Mouse (Mus musculus) ZHBTc4 (cell line): ENCODE data around the gene Gm49405.

ENCODE experiments used
- DNase-seq: peaks from one replicate; pipeline ENCODE4 v3.0.0-alpha.2; 2011; ENCODE audit warnings: low read depth, low spot score

Gm49405 gene

GRCm38 (mm10) chr19:3986334-3986733, 14.1 kb upstream of the Gm49405 start, which contains the start of gene Acy3:
Acy3 (plus strand) TSS chr19:3986570.
- DNase-seq, result peak; percentile 91

- DNase-seq, result peak; percentile 38
These were observed 12.4 kb upstream of the Gm49405 start for GRCm38 (mm10) chr19:3988066-3988465.

- peak; percentile 79 for DNase-seq
These were observed 11.7 kb upstream of the Gm49405 start for GRCm38 (mm10) chr19:3988750-3989149.

- no peak for DNase-seq
These were observed 9.6 kb upstream of the Gm49405 start for GRCm38 (mm10) chr19:3990804-3991203.

- DNase-seq, result no peak
These were observed 8.9 kb upstream of the Gm49405 start for GRCm38 (mm10) chr19:3991562-3991961.

GRCm38 (mm10) chr19:3991966-3992365, 8.5 kb upstream of the Gm49405 start:
- no peak for DNase-seq

GRCm38 (mm10) chr19:3992416-3992815, 8.0 kb upstream of the Gm49405 start, which contains the start of gene Tbx10:
Tbx10 (plus strand) TSS chr19:3992752.
- DNase-seq, result no peak

- no peak for DNase-seq
These were observed 5.5 kb upstream of the Gm49405 start for GRCm38 (mm10) chr19:3994932-3995331.

- DNase-seq, result no peak
These were observed 4.9 kb upstream of the Gm49405 start for GRCm38 (mm10) chr19:3995505-3995904.

- no peak for DNase-seq
These were observed 4.3 kb upstream of the Gm49405 start for GRCm38 (mm10) chr19:3996106-3996505.

- no peak for DNase-seq
These were observed 3.7 kb upstream of the Gm49405 start for GRCm38 (mm10) chr19:3996747-3997146.

GRCm38 (mm10) chr19:3997231-3997630, 3.2 kb upstream of the Gm49405 start:
- DNase-seq, result no peak

- DNase-seq, result no peak
These were observed 2.1 kb upstream of the Gm49405 start for GRCm38 (mm10) chr19:3998335-3998734.

- no peak for DNase-seq
These were observed 1.2 kb upstream of the Gm49405 start for GRCm38 (mm10) chr19:3999121-3999730.

- no peak for DNase-seq
These were observed 611 bp downstream of the Gm49405 start for GRCm38 (mm10) chr19:4000949-4001525.

- no peak for DNase-seq
These were observed 1.3 kb downstream of the Gm49405 start for GRCm38 (mm10) chr19:4001752-4002151.

GRCm38 (mm10) chr19:4003112-4003511, 2.7 kb downstream of the Gm49405 start, which contains the start of gene Doc2g:
Doc2g (plus strand) TSS chr19:4003313.
- DNase-seq, result no peak

- no peak for DNase-seq
These were observed 3.2 kb downstream of the Gm49405 start for GRCm38 (mm10) chr19:4003641-4004040.

GRCm38 (mm10) chr19:4004331-4004730, 3.9 kb downstream of the Gm49405 start:
- DNase-seq, result no peak

GRCm38 (mm10) chr19:4005091-4005490, 4.7 kb downstream of the Gm49405 start:
- no peak for DNase-seq

- DNase-seq, result no peak
These were observed 5.5 kb downstream of the Gm49405 start for GRCm38 (mm10) chr19:4005971-4006370.

GRCm38 (mm10) chr19:4011086-4011485, 10.7 kb downstream of the Gm49405 start:
- no peak for DNase-seq

GRCm38 (mm10) chr19:4012432-4013022, 12.1 kb downstream of the Gm49405 start, which contains the start of gene Ndufv1:
Ndufv1 (minus strand) TSS chr19:4012806.
- DNase-seq, result peak; percentile 100
